Mouse (Mus musculus) telencephalon, adult 2 months (tissue): ENCODE results near the gene Rnf152.

Experiments
- DNase-seq: peaks from one replicate; pipeline ENCODE4 v3.0.0-alpha.2; 2011; ENCODE audit warnings: low read depth, low spot score

The Rnf152 gene

DNA sequence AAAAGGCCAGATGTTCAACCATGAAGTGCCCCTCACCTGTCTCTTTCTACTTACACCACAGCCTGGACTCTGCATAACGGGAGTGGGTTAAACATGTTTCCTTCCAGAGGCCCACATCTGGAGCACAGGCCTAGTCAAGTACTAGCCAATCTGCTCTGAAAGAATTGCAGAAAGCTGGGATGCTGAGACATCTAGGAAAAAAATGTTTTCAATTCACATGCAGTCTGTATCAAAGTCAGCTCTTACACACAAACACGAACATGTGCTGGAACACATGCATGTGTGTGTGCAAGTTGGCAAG, 44.0 kb downstream of the Rnf152 start:
- no peak for DNase-seq

DNA sequence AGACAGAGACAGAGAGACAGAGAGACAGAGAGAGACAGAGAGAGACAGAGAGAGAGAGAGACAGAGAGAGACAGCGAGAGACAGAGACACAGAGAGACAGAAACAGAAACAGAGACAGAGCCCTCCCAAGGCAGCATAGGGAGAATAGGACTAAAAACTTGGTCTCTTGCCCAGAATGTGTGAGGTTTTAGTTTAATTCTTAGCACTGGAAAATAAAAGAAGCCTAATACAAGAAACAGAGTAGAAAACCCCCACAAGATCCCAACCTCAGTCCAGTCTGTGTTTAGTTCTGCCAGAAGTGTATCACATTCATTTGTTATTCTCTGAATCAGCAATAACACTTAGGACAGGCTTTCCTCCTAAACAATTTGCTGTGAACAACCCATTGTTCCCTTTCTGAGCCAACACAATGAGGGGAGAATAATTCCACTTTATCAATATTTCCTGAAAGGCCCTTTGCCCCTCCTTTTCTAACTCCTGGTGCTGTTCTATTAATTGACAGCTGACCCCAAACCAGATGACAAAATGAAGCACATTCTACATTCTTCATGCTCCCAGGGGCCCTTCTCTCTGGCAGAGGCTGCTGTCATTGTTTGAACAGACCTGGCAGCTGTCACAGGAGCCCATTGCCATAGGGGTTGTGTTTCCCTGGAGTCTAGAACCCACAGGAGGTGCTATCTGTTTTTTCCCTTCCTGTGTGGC, 44.5 kb downstream of the Rnf152 start:
- DNase-seq: no peak

DNA sequence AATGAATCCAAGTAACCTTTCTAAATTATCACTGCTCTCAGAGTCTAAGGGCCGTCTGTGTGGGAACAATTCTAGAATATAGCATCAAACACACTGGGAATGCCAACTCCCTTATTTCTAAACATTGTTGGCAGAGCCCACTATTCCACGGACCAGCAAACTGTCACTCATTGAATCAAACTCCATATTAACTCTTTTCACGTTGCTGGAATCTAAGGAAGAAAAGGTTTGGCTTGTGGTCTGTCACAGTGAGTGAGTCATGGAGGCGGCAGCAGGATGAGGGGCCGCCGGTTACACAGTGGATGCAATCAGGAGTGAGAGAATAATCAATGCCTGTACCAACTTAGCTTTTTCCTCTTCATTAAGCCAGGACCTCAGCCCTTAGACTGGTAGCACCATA, 54.3 kb downstream of the Rnf152 start:
- DNase-seq: no peak

DNA sequence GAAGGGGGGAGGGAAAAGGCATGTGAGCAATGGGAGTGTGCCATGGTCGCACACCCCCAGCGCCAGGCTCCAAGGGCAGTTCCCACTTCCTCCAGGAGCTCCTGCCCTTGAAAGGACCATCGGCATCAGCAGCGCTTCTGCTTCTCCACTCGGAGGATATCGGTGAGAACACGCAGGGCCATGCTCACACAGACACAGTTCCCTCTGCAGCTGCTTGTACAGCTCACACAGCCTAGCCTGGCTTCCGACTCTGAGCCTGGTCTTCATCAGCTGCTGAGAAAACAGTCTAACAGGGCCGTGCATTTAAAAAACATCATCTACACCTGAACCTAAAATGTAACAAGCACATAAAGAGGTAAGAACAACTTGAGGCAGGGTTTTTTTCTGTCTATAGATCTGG, 54.7 kb downstream of the Rnf152 start:
- no peak for DNase-seq

DNA sequence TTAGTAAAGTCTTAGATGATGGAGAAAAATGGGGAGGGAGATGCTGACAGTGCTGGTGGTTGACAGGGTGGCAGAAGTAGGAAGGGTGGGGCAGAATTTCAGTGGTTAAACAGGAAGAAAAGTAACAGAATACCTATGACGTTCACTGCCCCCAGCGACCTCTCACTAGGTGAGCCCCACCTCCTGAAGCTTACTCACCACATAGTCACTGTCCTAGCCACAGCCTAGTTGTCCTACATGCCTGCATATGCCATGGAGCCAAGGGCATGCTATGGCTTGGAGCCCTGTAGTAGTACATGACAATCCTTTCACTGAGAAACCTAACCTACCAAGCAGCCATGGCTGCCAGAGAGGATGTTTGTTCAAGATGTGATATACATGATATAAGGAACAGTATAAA, 64.7 kb downstream of the Rnf152 start:
- no peak for DNase-seq

DNA sequence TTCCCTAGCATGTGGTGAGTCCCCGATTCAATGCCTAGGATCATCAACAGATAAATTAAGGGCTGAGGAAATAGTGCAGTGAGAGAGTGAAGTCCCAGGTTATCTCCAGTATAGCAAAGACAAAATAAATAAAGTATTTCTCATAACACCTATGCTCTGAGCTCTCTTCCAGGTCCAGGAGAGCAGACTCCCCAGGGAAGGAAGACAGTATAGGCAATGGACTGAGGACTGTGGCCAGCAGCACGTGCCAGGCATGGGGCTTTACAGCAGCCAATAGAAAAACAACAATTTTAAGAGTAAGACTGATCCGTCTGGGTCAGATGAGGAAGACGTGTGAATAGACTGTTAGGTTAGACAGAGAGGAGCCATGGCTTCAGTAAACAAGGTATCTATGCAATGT, 69.0 kb downstream of the Rnf152 start:
- DNase-seq: no peak

DNA sequence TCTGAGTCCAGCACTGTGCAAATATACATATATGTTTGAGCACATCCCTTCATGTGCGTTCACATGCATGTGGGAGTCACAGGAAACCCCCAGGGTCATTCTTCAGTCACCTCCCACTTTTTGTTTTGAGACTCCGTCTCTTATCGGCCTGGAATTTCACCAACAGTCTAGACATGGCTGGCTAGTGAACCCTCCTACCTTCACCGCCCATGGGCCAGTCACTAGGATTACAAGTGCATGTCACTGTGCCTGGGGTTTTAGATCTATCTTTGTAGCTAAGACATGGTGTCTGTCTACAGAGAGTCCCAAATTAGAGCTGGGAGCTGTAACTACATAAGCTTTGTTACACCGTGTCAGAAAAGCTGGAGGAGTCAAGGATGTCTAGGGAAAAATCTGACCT, 69.6 kb downstream of the Rnf152 start:
- no peak for DNase-seq

DNA sequence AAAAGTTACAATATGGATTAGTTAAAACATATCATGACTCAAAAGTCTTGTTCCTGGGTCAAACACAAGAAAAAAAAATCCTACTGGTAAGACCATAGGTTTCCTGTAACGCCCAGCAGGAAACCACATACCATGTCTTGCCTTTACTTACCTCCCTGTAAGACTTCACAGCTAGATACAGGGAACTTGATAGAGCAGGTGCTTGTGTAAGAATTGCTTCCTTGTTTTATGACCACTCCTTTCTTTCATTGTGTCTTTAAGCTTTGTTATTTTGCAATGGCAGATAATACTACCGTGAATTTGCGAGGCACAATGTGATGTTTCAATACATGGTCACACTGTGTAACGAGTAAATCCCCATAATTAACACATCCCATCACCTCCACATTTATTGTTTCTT, 71.5 kb downstream of the Rnf152 start:
- DNase-seq: no peak

DNA sequence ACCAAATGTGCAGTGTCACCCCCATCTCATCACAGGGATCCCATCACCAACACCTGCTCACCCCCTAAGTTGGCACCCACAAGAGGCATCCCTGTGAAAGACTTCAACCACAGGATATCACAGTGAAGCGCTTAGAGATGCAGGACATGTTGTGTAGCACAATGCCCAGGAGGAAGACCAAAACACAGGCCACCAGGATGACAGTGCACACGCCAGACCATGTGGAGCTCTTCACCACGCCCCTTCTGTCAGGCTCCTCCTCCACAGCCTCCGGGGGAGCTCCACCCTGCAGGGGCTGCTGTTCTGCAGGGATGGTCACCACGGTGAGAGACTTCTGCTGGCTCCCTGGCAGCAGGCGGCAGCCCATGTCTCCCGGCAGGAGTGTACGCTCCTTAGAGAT, 72.4 kb downstream of the Rnf152 start:
- no peak for DNase-seq

DNA sequence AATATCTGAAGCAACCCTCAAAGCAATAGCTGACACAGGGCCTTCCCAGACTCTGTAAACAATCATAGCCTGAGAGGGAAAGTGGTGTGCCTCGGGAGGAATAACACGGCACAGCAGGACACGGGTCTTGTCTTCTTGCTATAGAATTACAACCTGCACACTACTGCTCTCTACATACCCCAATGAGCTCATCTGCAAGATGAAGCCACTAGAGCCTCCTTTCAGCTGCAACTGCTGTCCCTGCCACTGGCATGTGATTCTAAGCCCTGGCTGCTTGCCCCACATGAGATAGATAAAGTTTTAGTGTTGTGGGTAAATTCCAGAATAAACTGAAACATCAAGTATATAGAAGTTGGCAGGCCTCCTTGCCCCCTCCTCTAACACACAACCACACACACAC, 75.2 kb downstream of the Rnf152 start:
- no peak for DNase-seq

DNA sequence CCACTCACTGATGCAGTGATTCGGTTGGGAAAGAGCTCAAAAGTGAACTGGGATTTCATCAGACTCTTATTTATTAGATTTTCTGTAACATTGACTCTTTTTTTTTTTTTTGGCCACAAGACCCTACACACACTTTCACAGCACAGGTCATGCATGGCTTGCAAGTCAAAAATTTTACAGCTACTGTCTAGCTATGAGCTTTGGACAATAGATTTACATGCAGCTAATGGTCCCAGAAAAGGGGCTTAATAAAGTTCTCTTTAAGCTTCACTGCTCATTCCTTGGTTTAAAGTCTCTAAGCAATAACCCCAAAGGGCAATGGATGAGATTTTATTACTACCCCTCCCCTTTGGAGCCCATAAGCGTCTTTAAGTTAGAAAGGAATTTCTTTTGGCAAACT, 76.3 kb downstream of the Rnf152 start:
- no peak for DNase-seq

DNA sequence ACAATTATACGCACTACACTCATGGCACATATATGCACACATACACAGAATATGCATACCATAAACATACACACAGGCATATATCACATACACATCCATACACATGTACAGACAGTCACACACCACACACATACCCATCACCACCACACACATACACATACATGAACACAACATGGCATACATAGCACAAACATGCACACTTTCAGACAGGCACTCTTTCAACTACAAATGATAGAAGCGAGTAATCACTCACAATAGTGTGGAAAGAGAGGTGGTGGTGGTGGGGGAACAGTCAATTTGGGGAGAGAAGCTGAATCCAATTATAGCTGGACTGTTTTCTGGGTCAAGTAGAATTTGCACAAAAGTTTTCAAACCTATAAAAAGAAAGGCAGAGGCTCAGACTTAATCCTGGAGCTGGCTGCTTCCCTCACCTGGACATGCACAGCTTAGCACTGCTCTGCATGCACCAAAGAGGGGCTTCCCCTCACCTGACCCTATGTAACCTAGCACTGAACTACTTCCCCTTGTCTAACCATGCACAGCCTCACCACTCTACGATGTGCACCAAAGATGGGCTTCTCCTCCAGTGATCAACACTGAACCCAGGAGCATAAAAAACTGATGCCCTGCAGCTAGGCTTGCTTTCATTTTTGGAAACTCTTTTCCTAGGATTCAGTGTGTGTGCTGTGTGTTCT, 81.9 kb downstream of the Rnf152 start:
- no peak for DNase-seq

DNA sequence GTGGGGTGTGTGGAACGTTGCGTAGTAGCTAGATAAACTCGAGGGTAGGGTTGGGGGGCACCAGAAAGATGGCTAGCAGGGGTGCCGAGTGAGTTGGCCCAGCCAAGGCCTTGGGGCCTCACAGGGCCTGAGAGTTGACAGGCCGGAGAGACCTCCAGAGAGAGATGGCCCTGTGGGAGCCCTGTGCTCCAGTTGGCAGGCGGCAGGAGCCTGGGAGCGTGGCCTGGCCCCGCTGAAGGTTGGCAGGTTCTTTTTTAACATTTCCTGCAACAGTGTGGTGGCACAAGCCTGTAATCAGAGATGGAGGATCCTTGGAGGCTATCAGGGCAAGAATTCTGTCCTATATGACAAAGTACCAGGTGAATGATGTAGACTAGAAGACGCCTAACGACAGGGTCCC, 85.4 kb downstream of the Rnf152 start:
- DNase-seq: no peak

DNA sequence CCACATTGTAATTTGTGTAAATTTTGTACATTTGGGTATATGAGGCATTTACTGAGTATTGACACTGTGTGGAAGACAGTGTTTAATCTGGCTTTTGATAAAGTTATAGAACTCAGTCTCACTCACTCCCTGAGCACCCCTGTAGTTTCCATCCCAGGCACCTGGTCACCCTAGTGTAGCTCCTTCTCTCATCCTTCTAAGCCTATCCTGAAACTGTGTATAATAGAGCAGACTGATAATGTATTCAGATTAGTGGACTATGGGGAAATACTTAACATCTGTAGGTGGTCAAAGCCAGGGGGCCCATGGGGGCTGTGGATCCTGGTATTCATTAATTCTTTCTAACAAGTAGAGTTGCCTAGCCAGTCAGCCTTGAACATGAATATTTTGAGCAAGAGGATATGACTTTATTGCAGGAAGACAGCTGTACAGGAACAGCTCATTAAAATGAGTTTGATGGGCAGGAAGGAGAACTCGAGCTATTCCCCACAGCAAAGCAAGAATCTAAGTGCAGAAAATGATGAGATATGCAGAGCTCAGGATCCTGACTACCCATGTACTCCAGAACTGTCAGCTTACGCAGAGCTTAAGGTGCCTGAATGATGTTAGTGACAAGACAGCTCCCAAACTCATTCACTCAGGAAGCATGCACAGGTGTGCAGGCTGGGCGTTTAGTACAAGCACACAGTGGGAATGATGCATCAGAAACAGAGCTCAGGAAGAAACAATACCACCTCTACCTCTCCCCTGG, 93.1 kb downstream of the Rnf152 start:
- DNase-seq: no peak

DNA sequence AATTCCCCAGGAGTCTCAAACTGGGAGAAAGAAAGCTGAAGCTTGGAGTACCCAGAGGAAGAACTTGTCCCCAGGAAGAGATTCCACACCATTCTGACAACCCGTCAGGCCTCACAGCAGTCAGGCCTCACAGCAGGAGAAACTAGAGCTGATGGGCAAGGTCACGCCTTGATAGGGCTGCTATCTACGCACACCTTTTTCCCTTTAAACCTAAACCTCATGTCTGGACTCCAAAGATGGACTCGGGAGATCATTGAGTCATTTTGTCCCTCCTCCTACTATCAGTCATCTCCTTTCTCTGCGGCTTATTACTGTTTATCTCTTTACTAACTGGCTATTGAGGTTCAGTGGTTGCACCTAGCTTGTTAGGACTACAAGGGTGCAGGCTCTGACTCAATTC, 96.3 kb downstream of the Rnf152 start:
- DNase-seq: no peak

DNA sequence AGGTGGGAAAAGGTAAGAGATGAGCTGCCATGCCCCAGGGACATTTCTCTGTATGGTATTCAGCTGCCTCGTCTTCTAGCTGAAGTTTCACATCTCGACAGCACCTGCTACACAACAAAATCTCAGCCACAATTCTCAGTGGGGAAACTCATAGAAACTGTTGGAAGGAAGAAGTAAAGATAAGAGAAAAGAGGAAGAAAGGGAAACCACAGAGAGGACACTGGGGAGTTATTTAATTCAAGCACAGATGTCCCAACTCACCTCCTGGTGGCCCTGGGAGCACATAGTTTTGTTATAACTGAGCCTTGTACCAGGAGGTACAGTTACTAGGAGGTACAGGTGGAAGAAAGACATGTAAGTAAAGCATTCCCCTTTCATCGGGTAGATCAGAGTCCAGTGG, 99.3 kb downstream of the Rnf152 start:
- no peak for DNase-seq

DNA sequence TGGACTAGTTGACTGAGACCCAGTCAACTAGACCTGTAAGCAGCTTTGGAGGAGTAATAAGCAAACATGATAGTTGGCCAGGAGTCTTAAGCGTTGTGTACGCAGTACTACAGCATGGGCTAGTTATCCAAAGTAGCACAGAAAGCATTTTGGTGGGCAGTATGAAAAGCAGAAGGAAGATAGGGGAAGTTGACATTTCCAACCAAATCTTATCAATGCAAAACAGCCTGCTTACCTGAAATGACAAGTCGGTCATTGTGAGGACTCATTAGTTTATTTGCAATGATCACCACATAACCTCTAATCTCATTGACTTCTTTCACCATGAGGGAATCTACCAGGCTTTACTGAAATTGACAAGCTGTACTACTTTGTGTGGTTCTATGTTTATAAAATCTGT, 107.3 kb downstream of the Rnf152 start:
- no peak for DNase-seq

DNA sequence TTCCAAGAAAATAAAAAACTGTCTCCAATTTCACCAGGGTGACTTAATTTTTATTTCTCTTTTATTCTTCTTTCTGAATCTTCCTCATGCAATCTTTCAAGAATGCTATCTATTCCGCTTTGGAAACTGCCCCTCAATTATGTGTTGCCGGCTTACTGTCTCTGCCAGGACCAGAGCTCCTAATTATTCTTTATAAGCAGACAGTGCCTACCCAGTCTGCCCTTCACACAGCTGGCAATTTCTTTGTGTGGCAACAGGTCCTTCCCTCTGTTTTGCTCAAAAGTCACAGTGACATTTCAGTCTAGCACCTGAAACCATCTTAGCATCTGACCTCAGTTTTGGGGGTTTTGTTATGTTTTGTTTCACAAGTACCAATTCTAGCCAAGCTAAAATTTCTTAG, 109.9 kb downstream of the Rnf152 start:
- no peak for DNase-seq

DNA sequence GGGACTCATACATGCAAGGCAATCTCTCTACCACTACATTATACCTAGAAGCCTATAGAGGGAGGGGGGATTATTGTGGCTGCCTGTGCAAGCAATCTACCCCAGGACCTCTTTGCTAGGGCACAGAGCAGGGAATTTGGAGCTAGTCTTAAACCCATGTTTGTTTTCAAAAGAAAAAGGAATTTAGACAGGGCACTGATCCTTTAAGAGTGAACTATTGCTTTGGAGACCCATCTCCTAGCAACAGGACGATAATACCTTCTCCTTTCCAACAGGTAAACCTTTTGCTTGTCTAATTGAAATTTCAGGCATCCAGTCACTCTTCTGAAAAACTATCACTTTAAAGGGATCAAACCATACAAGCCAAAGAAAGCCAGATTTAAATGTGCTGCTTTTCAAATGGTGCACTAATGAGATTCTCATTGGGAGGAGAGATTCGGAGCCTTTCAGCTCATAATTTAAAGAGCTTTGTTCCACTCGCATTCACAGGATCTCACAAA, 110.4 kb downstream of the Rnf152 start:
- DNase-seq: no peak

DNA sequence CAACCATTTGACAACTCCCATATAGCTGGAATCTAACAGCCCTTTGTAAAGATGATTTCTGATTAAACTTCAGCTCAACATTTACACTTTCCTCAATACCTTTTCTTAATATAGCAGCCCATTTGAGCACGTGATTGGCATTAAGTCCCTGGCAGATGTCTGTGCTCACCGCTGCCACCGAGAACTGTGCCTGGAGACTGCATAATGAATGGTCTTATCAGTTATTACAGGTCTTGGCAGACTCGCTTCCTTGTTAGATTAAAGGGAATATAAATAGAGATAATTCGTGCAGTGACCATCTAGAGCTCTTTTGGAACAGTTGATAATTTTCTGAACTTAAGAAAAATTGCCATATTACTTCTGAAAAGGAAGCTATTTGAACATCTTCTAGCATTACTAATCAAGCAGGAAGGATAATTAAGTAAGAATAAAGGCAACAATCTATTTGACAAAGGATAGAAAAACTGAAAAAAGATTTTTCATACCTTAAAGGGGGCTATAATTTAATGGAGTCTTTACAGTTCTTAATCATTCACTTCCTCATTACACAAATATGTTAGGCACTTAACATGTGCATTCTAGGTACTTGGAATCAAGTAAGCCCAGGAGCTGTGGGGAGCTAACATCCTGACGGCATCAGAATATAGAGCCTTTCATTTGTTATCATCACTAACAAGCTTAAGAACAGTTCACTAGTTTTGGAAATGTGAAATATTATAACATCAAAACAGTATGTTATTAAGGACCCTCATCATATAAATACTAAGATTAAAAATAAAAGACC, 113.0 kb downstream of the Rnf152 start:
- no peak for DNase-seq

DNA sequence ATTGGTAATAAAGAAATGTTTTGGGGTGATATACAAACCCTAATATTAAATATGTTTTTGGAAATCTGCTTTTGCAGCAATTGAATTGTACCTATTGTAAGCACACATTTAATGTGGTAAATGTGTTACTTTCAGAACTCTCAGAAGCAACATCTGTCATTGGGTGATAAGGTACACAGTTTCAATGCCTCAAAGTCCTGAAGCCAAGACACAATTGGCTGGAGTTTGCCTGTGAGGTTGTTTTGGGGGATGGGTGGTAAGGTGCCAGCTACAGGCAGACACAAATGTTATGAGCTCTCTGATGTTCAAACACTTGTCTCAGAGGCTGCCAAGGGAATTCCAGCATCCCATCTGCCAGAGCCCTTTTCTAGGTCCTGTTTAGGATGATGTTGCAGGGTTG, 116.3 kb downstream of the Rnf152 start:
- DNase-seq: no peak
